ENCODE assay signal across 28 mouse cellular contexts in genomic region chr16:90405195-90405594, GRCm38 (mm10). TPM values are rescaled to one million over a fixed set of nuclear protein-coding genes. Genes with fewer than 3 reads are reported as not detected.
DNase-seq lines count a peak whose midpoint lies in the region; ATAC-seq and TF ChIP-seq lines count a peak whose summit lies in the region.
"Had no signal": no experiment of that assay in that cellular context is flagged by ENCODE, and none has a peak within 500 bp of the region (broad histone marks: within the 10 kb centered on the region; RNA-seq: fewer than 3 reads in every experiment).

No protein-coding gene starts in this region.

- H3K9me3 ChIP-seq in heart, embryonic 16.5 days (replicated peaks; ENCODE audit: control insufficient read depth, low read length), result no peaks in the 10 kb centered on the region
- no peaks in the 10 kb centered on the region for H3K9me3 ChIP-seq in embryonic facial prominence, embryonic 10.5 days
- H3K9me3 ChIP-seq in forebrain, postnatal 0 days (ENCODE audit: low read length), result no peaks in the 10 kb centered on the region
- no peaks in the 10 kb centered on the region for H3K9me3 ChIP-seq in intestine, postnatal 0 days (ENCODE audit: control insufficient read depth)
- H3K9me3 ChIP-seq: embryonic facial prominence, embryonic 15.5 days; hindbrain, embryonic 12.5 days; liver, embryonic 13.5 days; midbrain, embryonic 15.5 days; neural tube, embryonic 15.5 days had no signal

- TF ChIP-seq CTCF in forebrain, postnatal 0 days (IDR thresholded peaks at IDR 0.05; ENCODE audit: low read depth), result no peak
- TF ChIP-seq CTCF in intestine, postnatal 0 days (IDR thresholded peaks at IDR 0.05; ENCODE audit: low read depth), result no peak

- H3K4me2 ChIP-seq in heart, embryonic 16.5 days (ENCODE audit: low read depth, low read length), result peak overlapping the region; percentile 18; the same call in 1 of the 2 replicates
- H3K4me2 ChIP-seq in forebrain, postnatal 0 days (ENCODE audit: low read depth), result no peak overlapping the region
- no peak overlapping the region for H3K4me2 ChIP-seq in intestine, postnatal 0 days (replicated peaks; ENCODE audit: low read depth)
- H3K4me2 ChIP-seq: embryonic facial prominence, embryonic 15.5 days; hindbrain, embryonic 12.5 days; liver, embryonic 13.5 days; lung, embryonic 14.5 days; midbrain, embryonic 15.5 days; neural tube, embryonic 15.5 days had no signal

- WGBS in heart, embryonic 16.5 days, result 68% methylated on average over 3 of the region's 3 CpGs
- WGBS in embryonic facial prominence, embryonic 10.5 days, result 80% methylated on average over 3 of the region's 3 CpGs
- 43% methylated on average over 3 of the region's 3 CpGs for WGBS in forebrain, postnatal 0 days
- 90% methylated on average over 3 of the region's 3 CpGs for WGBS in intestine, postnatal 0 days

- no peak for DNase-seq in frontal cortex, postnatal 36 days (ENCODE audit: low spot score in 2 of 2)
- DNase-seq in heart, adult 11 months, result no peak
- no peak for DNase-seq in embryonic facial prominence, embryonic 10.5 days (ENCODE audit: low spot score)
- peak; percentile 67 for DNase-seq in forebrain, postnatal 0 days
- DNase-seq in layer of hippocampus, postnatal 14 days (ENCODE audit: low spot score in 2 of 2), result no peak
- DNase-seq: adrenal gland, adult 8-10 months; cerebellum, adult 9-11 months; gastrocnemius, adult 2 months; kidney, postnatal 14 days; left cerebral cortex, postnatal 4 days; liver, embryonic 13.5 days; lung, embryonic 14.5 days; lung, postnatal 36 days; right cerebral cortex, postnatal 14 days; thymus, adult 18-20 months; thymus, postnatal 4 days had no signal

- no peaks in the 10 kb centered on the region for H3K36me3 ChIP-seq in heart, embryonic 16.5 days (ENCODE audit: control insufficient read depth, insufficient read depth)
- H3K36me3 ChIP-seq in embryonic facial prominence, embryonic 10.5 days (replicated peaks), result peaks cover 55% of the 10 kb centered on the region
- H3K36me3 ChIP-seq in forebrain, postnatal 0 days (ENCODE audit: insufficient read depth), result no peaks in the 10 kb centered on the region
- H3K36me3 ChIP-seq in intestine, postnatal 0 days (ENCODE audit: control insufficient read depth, insufficient read depth), result no peaks in the 10 kb centered on the region
- H3K36me3 ChIP-seq: embryonic facial prominence, embryonic 15.5 days; hindbrain, embryonic 12.5 days; liver, embryonic 13.5 days; midbrain, embryonic 15.5 days; neural tube, embryonic 15.5 days had no signal

- H3K27ac ChIP-seq in heart, embryonic 16.5 days (ENCODE audit: low read length), result peak overlapping the region; percentile 90
- H3K27ac ChIP-seq in embryonic facial prominence, embryonic 10.5 days (replicated peaks), result peak overlapping the region; percentile 78; the same call in 1 of the 2 replicates
- no peak overlapping the region for H3K27ac ChIP-seq in forebrain, postnatal 0 days (ENCODE audit: low read depth, low read length)
- no peak overlapping the region for H3K27ac ChIP-seq in intestine, postnatal 0 days (ENCODE audit: low read depth, low read length)
- H3K27ac ChIP-seq: gastrocnemius, adult 2 months; hindbrain, embryonic 12.5 days; left cerebral cortex, adult 2 months; liver, embryonic 13.5 days; midbrain, embryonic 15.5 days; neural tube, embryonic 15.5 days had no signal

- H3K9ac ChIP-seq in heart, embryonic 16.5 days (ENCODE audit: low read length), result no peak overlapping the region; the same call in 1 of the 2 replicates
- H3K9ac ChIP-seq in forebrain, postnatal 0 days, result no peak overlapping the region
- H3K9ac ChIP-seq in intestine, postnatal 0 days (ENCODE audit: low read depth, low read length), result no peak overlapping the region
- H3K9ac ChIP-seq: embryonic facial prominence, embryonic 15.5 days; hindbrain, embryonic 12.5 days; liver, embryonic 13.5 days; lung, embryonic 14.5 days; midbrain, embryonic 15.5 days; neural tube, embryonic 15.5 days had no signal

- H3K4me3 ChIP-seq in heart, embryonic 16.5 days (ENCODE audit: low read length), result no peak overlapping the region
- no peak overlapping the region for H3K4me3 ChIP-seq in embryonic facial prominence, embryonic 10.5 days
- H3K4me3 ChIP-seq in forebrain, postnatal 0 days (ENCODE audit: low read depth, low read length), result no peak overlapping the region
- no peak overlapping the region for H3K4me3 ChIP-seq in intestine, postnatal 0 days (ENCODE audit: low read depth, low read length)
- H3K4me3 ChIP-seq: embryonic facial prominence, embryonic 15.5 days; gastrocnemius, adult 2 months; hindbrain, embryonic 12.5 days; left cerebral cortex, adult 2 months; liver, embryonic 13.5 days; midbrain, embryonic 15.5 days; neural tube, embryonic 15.5 days had no signal

- ATAC-seq in frontal cortex, adult (ENCODE audit: low TSS enrichment), result peak; percentile 67
- no peak for ATAC-seq in heart, embryonic 16.5 days (replicated peaks; ENCODE audit: extremely low read depth, insufficient read depth, low FRiP score)
- peak; percentile 77 for ATAC-seq in forebrain, postnatal 0 days
- no peak for ATAC-seq in intestine, postnatal 0 days
- ATAC-seq: CD4-positive, CD25-positive, alpha-beta regulatory T cell, adult 4 months; inflammation-experienced regulatory T-cells, adult 6 months; midbrain, embryonic 15.5 days; Patski had no signal

- H3K4me1 ChIP-seq in heart, embryonic 16.5 days (ENCODE audit: control insufficient read depth, insufficient read depth, low read length), result peaks cover 51% of the 10 kb centered on the region
- H3K4me1 ChIP-seq in embryonic facial prominence, embryonic 10.5 days, result peaks cover 64% of the 10 kb centered on the region
- peaks cover 27% of the 10 kb centered on the region for H3K4me1 ChIP-seq in forebrain, postnatal 0 days (ENCODE audit: insufficient read depth)
- 0 out of 2 replicates have a peak, but pooled peaks cover 6% of the 10 kb centered on the region for H3K4me1 ChIP-seq in intestine, postnatal 0 days (replicated peaks; ENCODE audit: control insufficient read depth, insufficient read depth, low read length)

- H3K27me3 ChIP-seq in heart, embryonic 16.5 days (ENCODE audit: control insufficient read depth, insufficient read depth, low read length), result no peaks in the 10 kb centered on the region
- H3K27me3 ChIP-seq in embryonic facial prominence, embryonic 10.5 days (replicated peaks; ENCODE audit: low read depth, poor library complexity, severe bottlenecking), result no peaks in the 10 kb centered on the region
- H3K27me3 ChIP-seq in forebrain, postnatal 0 days (ENCODE audit: insufficient read depth, low read length), result no peaks in the 10 kb centered on the region
- H3K27me3 ChIP-seq in intestine, postnatal 0 days (replicated peaks; ENCODE audit: control insufficient read depth, insufficient read depth, low read length), result no peaks in the 10 kb centered on the region
- H3K27me3 ChIP-seq: embryonic facial prominence, embryonic 15.5 days; hindbrain, embryonic 12.5 days; liver, embryonic 13.5 days; midbrain, embryonic 15.5 days; neural tube, embryonic 15.5 days; Patski had no signal

RNA-seq across cellular contexts. Expression of gene Hunk, which starts 19.4 kb away (rescaled TPM):
- polyA plus RNA-seq in heart, embryonic 16.5 days (2015; fragmentation: Nextera tagmentation; extraction: Ambion mirVana), result 7.2 and 8.3 TPM in 2 replicates
- polyA plus RNA-seq in embryonic facial prominence, embryonic 10.5 days (2016; fragmentation: Nextera tagmentation; extraction: Ambion mirVana), result 16.5 and 17.2 TPM in 2 replicates
- total RNA-seq in forebrain, postnatal 0 days (2014; rRNA removed), result 12.9 and 20.6 TPM in 2 replicates
- 4.2 and 5.2 TPM in 2 replicates for polyA plus RNA-seq in forebrain, postnatal 0 days (2015; fragmentation: Nextera tagmentation; extraction: Ambion mirVana)
- 10 to 100 TPM; 26.6 to 27.2 TPM for total RNA-seq in layer of hippocampus, postnatal 14 days (2021)
- polyA plus RNA-seq in intestine, postnatal 0 days (2015; fragmentation: Nextera tagmentation; extraction: Ambion mirVana), result 1.9 and 2.0 TPM in 2 replicates
- total RNA-seq: megakaryocyte-erythroid progenitor cell, adult 5-6 weeks had no signal
- polyA plus RNA-seq: CD4-positive, CD25-positive, alpha-beta regulatory T cell, adult 4 months had no signal

Comparison
In these comparisons a context has a peak if more than half of its experiments do, and no peak if none do; other contexts are left out.
1. ATAC-seq: peak in frontal cortex, adult (single experiment) and forebrain, postnatal 0 days (single experiment); none in heart, embryonic 16.5 days (single experiment) and intestine, postnatal 0 days (single experiment).
2. H3K27ac ChIP-seq: peak in heart, embryonic 16.5 days (single experiment) and embryonic facial prominence, embryonic 10.5 days (single experiment); none in forebrain, postnatal 0 days (single experiment) and intestine, postnatal 0 days (single experiment).